ENCODE assay signal across 9 mouse cellular contexts in the genomic region with DNA sequence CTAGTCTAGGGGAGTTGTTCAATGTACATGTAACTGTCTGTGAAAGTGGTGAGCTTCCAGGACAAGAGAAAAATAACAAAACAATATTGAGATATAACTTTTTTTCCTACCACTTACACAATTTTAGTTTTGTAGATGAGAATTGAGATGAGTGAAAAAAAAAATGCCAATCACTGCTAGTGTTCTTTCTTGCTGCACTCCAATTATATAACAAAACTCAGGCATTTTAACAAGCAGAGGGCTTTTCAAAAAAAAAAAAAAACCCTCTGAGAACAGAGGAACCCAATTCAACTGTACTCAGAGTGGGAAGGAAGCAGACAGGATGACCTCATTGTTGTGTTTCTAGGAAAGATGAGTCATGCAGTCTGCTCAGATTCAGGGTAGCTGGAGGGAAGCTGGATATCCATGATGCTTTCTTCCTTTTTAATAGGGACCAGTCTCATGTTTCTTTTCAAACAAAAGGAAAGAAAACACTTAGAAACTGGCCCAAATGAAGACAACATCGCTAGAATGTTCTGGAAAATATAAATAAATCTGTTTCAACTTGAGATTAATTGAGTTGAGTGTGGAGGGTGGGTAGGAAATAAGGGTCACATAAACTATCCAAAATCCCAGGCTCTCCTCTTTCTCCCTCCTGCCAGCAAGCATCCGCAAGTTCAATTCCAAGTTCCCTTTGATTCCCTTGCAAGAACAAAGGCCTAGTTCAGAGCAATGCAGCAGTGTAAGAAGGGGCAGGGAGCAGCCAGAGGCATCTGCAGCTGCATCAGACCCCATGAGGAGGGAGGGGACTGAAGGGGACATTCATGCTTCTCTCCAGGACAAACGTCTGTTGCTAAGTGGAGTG.
A peak's percentile ranks its signal among the peaks of the same experiment; 100 is the strongest.
DNase-seq lines count a peak whose midpoint lies in the region; ATAC-seq lines count a peak whose summit lies in the region.
"Had no signal": no experiment of that assay in that cellular context is flagged by ENCODE, and none has a peak within 500 bp of the region (broad histone marks: within the 10 kb centered on the region; RNA-seq: fewer than 3 reads in every experiment).

No protein-coding gene starts in this region.

- H3K27me3 ChIP-seq in kidney, embryonic 16.5 days (ENCODE audit: insufficient read depth, low read length), result no peaks in the 10 kb centered on the region
- no peaks in the 10 kb centered on the region for H3K27me3 ChIP-seq in embryonic facial prominence, embryonic 10.5 days (replicated peaks; ENCODE audit: low read depth, poor library complexity, severe bottlenecking)
- H3K27me3 ChIP-seq in hindbrain, embryonic 11.5 days (ENCODE audit: control insufficient read depth, insufficient read depth, low read length), result no peaks in the 10 kb centered on the region
- H3K27me3 ChIP-seq in midbrain, embryonic 13.5 days, result no peaks in the 10 kb centered on the region
- H3K27me3 ChIP-seq: hindbrain, embryonic 15.5 days had no signal

- H3K36me3 ChIP-seq in kidney, embryonic 16.5 days (ENCODE audit: insufficient read depth, low read length), result no peaks in the 10 kb centered on the region
- no peaks in the 10 kb centered on the region for H3K36me3 ChIP-seq in embryonic facial prominence, embryonic 10.5 days (replicated peaks)
- H3K36me3 ChIP-seq in hindbrain, embryonic 11.5 days (ENCODE audit: control insufficient read depth, insufficient read depth, low read length), result no peaks in the 10 kb centered on the region
- no peaks in the 10 kb centered on the region for H3K36me3 ChIP-seq in midbrain, embryonic 13.5 days
- H3K36me3 ChIP-seq: hindbrain, embryonic 15.5 days had no signal

- no peaks in the 10 kb centered on the region for H3K4me1 ChIP-seq in kidney, embryonic 16.5 days (ENCODE audit: insufficient read depth, low read length)
- H3K4me1 ChIP-seq in embryonic facial prominence, embryonic 10.5 days, result peaks cover 8% of the 10 kb centered on the region
- no peaks in the 10 kb centered on the region for H3K4me1 ChIP-seq in hindbrain, embryonic 11.5 days (replicated peaks; ENCODE audit: control insufficient read depth, insufficient read depth, low read length)
- H3K4me1 ChIP-seq in midbrain, embryonic 13.5 days (replicated peaks), result peaks cover 9% of the 10 kb centered on the region; the same call in 1 of the 2 replicates
- H3K4me1 ChIP-seq: hindbrain, embryonic 15.5 days had no signal

- no peak overlapping the region for H3K4me2 ChIP-seq in kidney, embryonic 16.5 days (replicated peaks; ENCODE audit: low read depth, low read length)
- no peak overlapping the region for H3K4me2 ChIP-seq in hindbrain, embryonic 11.5 days (replicated peaks; ENCODE audit: low read depth, low read length)
- no peak overlapping the region for H3K4me2 ChIP-seq in midbrain, embryonic 13.5 days (replicated peaks)
- H3K4me2 ChIP-seq: hindbrain, embryonic 15.5 days had no signal

- H3K27ac ChIP-seq in kidney, embryonic 16.5 days (ENCODE audit: low read length), result no peak overlapping the region
- H3K27ac ChIP-seq in embryonic facial prominence, embryonic 10.5 days (replicated peaks), result peak overlapping the region; percentile 63
- no peak overlapping the region for H3K27ac ChIP-seq in hindbrain, embryonic 11.5 days (ENCODE audit: low read depth, low read length)
- no peak overlapping the region for H3K27ac ChIP-seq in midbrain, embryonic 13.5 days
- H3K27ac ChIP-seq: hindbrain, embryonic 15.5 days had no signal

- H3K9me3 ChIP-seq in kidney, embryonic 16.5 days (ENCODE audit: low read length), result no peaks in the 10 kb centered on the region
- H3K9me3 ChIP-seq in embryonic facial prominence, embryonic 10.5 days, result no peaks in the 10 kb centered on the region
- no peaks in the 10 kb centered on the region for H3K9me3 ChIP-seq in hindbrain, embryonic 11.5 days (ENCODE audit: control insufficient read depth, low read length)
- H3K9me3 ChIP-seq in midbrain, embryonic 13.5 days, result no peaks in the 10 kb centered on the region
- H3K9me3 ChIP-seq: hindbrain, embryonic 15.5 days had no signal

- no peak for DNase-seq in kidney, postnatal 10 days
- peak; percentile 44 for DNase-seq in embryonic facial prominence, embryonic 10.5 days (ENCODE audit: low spot score)
- peak; percentile 20 for DNase-seq in hindbrain, embryonic 11.5 days (ENCODE audit: low spot score)
- DNase-seq in thymus, postnatal 10 days (ENCODE audit: low spot score in 2 of 2), result no peak
- no peak for DNase-seq in urinary bladder, adult 2 months (ENCODE audit: low spot score)
- DNase-seq in kidney, postnatal 25 days, result no peak

- ATAC-seq in kidney, embryonic 16.5 days (ENCODE audit: low FRiP score, low TSS enrichment), result peak; percentile 70; the same call in 1 of the 2 replicates
- peak; percentile 54 for ATAC-seq in hindbrain, embryonic 11.5 days (ENCODE audit: low FRiP score)
- peak; percentile 63; the same call in 1 of the 2 replicates for ATAC-seq in midbrain, embryonic 13.5 days

- 23% methylated on average over 3 of the region's 3 CpGs for WGBS in kidney, embryonic 16.5 days
- WGBS in embryonic facial prominence, embryonic 10.5 days, result 18% methylated on average over 3 of the region's 3 CpGs
- WGBS in hindbrain, embryonic 11.5 days, result 16% methylated on average over 3 of the region's 3 CpGs
- 16% methylated on average over 3 of the region's 3 CpGs for WGBS in midbrain, embryonic 13.5 days

- H3K4me3 ChIP-seq in kidney, embryonic 16.5 days (ENCODE audit: low read length), result no peak overlapping the region
- no peak overlapping the region for H3K4me3 ChIP-seq in embryonic facial prominence, embryonic 10.5 days
- H3K4me3 ChIP-seq in hindbrain, embryonic 11.5 days (ENCODE audit: low read depth, low read length), result no peak overlapping the region
- H3K4me3 ChIP-seq in midbrain, embryonic 13.5 days (replicated peaks), result no peak overlapping the region
- H3K4me3 ChIP-seq: hindbrain, embryonic 15.5 days had no signal

- H3K9ac ChIP-seq in kidney, embryonic 16.5 days (replicated peaks; ENCODE audit: low read length), result no peak overlapping the region
- H3K9ac ChIP-seq in hindbrain, embryonic 11.5 days (ENCODE audit: low read depth, low read length), result no peak overlapping the region
- no peak overlapping the region for H3K9ac ChIP-seq in midbrain, embryonic 13.5 days (replicated peaks)
- H3K9ac ChIP-seq: hindbrain, embryonic 15.5 days had no signal

Comparison
In these comparisons a context has a peak if more than half of its experiments do, and no peak if none do; other contexts are left out.
1. DNase-seq: peak in embryonic facial prominence, embryonic 10.5 days (single experiment) and hindbrain, embryonic 11.5 days (single experiment); none in kidney, postnatal 10 days (single experiment), thymus, postnatal 10 days (0 of 2), urinary bladder, adult 2 months (single experiment) and kidney, postnatal 25 days (0 of 2).
2. Peak in every context shown above with its lines, with median percentiles within 50 percentile points of each other: ATAC-seq.